Mouse (Mus musculus) embryo, embryonic 9.5 days (tissue): ENCODE measurements at regions not wholly inside any gene's neighbourhood (a gene's known extent, or its start where the extent isn't known, plus 50 kb on each side); places are given as distances from the start of the nearest gene placed in this dataset.
A peak's percentile ranks its signal among the peaks of the same experiment; 100 is the strongest.

Experiments used
- DNase-seq: peaks from one replicate; pipeline ENCODE4 v3.0.0-alpha.2; 2017; ENCODE audit errors: extremely low spot score

- peak; percentile 61 for DNase-seq
Measured at GRCm38 (mm10) chr9:99800076-99800475, 75.9 kb downstream of the Sox14 start.

- DNase-seq: peak; percentile 73
Measured at GRCm38 (mm10) chr9:99799387-99800021, 76.5 kb downstream of the Sox14 start.

GRCm38 (mm10) chr9:99797066-99797770 is 78.8 kb downstream of the Sox14 start:
- DNase-seq: peak; percentile 19

- DNase-seq: no peak
Measured at GRCm38 (mm10) chr9:99792700-99793099, 75.6 kb upstream of the Cldn18 start.

GRCm38 (mm10) chr9:99786864-99787263 is 69.8 kb upstream of the Cldn18 start:
- DNase-seq: no peak

- no peak for DNase-seq
Measured at GRCm38 (mm10) chr9:99783156-99783555, 66.1 kb upstream of the Cldn18 start.

- DNase-seq: no peak
Measured at GRCm38 (mm10) chr9:99782364-99783119, 65.5 kb upstream of the Cldn18 start.

- DNase-seq: no peak
Measured at GRCm38 (mm10) chr9:99778871-99779270, 61.8 kb upstream of the Cldn18 start.

- DNase-seq: peak; percentile 15
Measured at GRCm38 (mm10) chr9:99770696-99771095, 53.6 kb upstream of the Cldn18 start.
